Mouse (Mus musculus): ENCODE measurements at regions not wholly inside any gene's neighbourhood (a gene's known extent, or its start where the extent isn't known, plus 50 kb on each side); places are given as distances from the start of the nearest gene placed in this dataset.

- TF ChIP-seq CTCF (conservative IDR thresholded peaks at IDR 0.05 in 1 of 2, IDR thresholded peaks at IDR 0.05 in 1 of 2; ENCODE audit: low read depth in 2 of 2, low read length in 2 of 2): no peak
- TF ChIP-seq CHD2 (IDR thresholded peaks at IDR 0.05; ENCODE audit: low read length): peak; percentile 74
- peak; percentile 93 for TF ChIP-seq ETS1 (conservative IDR thresholded peaks at IDR 0.05; ENCODE audit: low read depth, low read length)
Observed at GRCm38 (mm10) chr2:128449294-128449693, 141.7 kb upstream of the Spdye4c start.

All from CH12.LX (cell line).